Mouse (Mus musculus): ENCODE results near the gene Snip1.
A peak's percentile ranks its signal among the peaks of the same experiment; 100 is the strongest.

GRCm38 (mm10) chr4:125099458-125099857 lies 33.0 kb downstream of the Snip1 start:
- TF ChIP-seq CTCF (IDR thresholded peaks at IDR 0.05; ENCODE audit: low read depth) (peak; percentile 99), EP300 (IDR thresholded peaks at IDR 0.05; ENCODE audit: low read depth) (no peak)

Measured in liver, embryonic 14.5 days (tissue).